Mouse (Mus musculus): ENCODE results near the gene Nol10.

- no peak for TF ChIP-seq POLR2A (IDR thresholded peaks at IDR 0.05; ENCODE audit: borderline replicate concordance, extremely low read depth, insufficient read depth, insufficient read length, poor library complexity, severe bottlenecking)
- no peak for TF ChIP-seq CTCF (IDR thresholded peaks at IDR 0.05; ENCODE audit: borderline replicate concordance, extremely low read depth, insufficient read depth, insufficient read length)
Observed at GRCm38 (mm10) chr12:17430578-17430977, 82.3 kb downstream of the Nol10 start.
